Mouse (Mus musculus) inflammation-experienced regulatory T-cells, adult 6 months (primary cell): ENCODE measurements around the gene Gabrr2. TPM values are rescaled to one million over a fixed set of nuclear protein-coding genes. Genes with fewer than 3 reads are reported as not detected.
A peak's percentile ranks its signal among the peaks of the same experiment; 100 is the strongest.
"Not testable (repeated sequence)": the region's sequence is repeated elsewhere in the genome, so short reads cannot be mapped to it uniquely, and the experiment has no call there.

Source experiments
- ATAC-seq: one replicate; pipeline ENCODE4 v1.8.0; 2017
- polyA plus RNA-seq, 3 experiments: library from polyadenylated mRNA; unstranded; fragments of 100-300 nt; shearing (Covaris generic); gene quantifications; one replicate each; pipeline ENCODE4 v1.2.1; 2017

Gabrr2 gene
- polyA plus RNA-seq, 3 experiments from 2014 or later, result 0.35 to 12.9 (median 12.9) TPM

DNA sequence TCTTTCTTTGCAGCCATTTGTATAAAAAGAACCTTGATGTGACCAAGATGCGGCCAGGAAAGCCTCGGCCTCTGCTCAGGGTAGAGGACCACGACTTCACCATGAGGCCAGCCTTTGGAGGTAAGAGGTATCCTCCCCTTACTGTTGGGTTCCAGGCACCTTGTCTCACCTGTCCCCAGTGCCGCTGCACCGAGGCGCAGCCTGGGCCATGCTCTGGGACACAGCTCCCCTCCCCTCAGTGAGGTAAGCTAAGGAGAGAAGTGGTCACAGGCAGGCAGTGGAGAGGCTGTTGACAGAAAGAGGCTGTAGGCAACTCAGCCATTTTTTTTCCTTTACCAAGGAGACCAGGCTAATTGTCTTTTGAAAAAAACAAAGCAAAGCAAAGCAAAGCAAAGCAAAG is 8.5 kb downstream of the Gabrr2 start:
- ATAC-seq, result no peak

DNA sequence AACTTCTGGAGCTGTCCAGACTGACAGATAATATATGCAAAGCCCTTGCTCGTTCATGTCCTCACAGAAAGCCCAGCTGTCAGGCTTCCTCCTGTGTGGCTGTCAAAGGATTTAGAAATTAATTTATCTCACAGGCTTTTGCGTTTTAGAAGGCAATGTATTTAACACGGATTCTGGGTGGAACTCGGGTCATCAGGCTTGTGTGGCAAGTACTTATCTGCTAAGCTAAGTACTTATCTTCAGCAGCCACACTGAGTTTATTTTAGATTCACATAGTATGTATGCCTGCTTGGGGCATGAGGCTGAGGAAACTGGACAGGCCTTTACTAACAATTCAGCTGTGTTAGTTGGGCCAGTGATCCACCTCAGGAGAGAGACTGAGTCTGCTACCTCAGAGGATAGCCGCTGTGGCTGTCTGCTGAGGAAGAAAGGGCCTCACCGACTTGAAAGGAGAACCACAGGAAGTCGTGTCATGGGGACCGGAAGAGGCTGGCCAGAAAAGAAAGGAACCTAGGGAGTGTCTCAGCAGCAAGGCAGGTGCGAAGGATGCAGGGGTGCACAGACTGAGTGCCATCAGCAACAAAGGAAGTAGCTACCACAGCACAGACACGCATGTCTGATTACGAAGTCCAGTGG is 9.8 kb downstream of the Gabrr2 start:
- peak; percentile 97 for ATAC-seq

DNA sequence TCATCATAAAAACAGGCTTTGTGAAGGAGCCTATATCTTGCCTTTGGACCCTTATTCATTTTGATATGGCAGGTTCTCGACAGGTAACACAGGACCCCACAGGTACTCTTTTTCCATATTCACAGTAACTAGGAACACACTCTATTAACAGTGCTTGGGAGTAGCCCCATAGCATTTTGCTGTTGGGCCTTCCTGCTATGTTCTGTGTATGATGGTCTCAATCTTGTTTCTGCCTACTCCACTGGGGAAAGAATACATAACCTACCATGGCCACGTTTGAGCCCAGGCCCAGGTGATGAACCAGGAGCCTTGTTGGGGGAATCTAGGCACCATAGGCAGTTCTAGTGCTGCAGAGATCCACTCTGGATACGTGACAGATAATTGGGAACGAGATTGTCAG is 11.6 kb downstream of the Gabrr2 start:
- no peak for ATAC-seq

DNA sequence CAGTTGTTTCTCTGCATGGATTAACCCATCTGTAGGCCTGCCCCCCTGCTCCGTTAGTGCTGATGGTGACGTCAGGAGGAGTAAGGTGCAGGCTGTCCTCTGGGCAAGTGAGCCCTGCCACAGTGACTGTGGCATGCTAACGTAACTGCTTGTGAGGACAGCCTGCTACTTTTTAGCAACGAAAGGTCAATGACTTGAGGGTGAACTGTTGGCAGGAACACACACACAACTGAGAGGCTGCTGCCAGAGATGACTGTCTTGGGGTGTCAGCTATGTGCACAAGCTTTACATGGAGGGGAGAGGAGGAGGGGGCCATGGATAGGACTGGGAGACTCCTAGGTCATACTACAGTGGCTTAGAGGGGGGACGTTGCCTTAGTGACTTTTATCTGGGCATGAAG is 12.1 kb downstream of the Gabrr2 start:
- ATAC-seq, result no peak

DNA sequence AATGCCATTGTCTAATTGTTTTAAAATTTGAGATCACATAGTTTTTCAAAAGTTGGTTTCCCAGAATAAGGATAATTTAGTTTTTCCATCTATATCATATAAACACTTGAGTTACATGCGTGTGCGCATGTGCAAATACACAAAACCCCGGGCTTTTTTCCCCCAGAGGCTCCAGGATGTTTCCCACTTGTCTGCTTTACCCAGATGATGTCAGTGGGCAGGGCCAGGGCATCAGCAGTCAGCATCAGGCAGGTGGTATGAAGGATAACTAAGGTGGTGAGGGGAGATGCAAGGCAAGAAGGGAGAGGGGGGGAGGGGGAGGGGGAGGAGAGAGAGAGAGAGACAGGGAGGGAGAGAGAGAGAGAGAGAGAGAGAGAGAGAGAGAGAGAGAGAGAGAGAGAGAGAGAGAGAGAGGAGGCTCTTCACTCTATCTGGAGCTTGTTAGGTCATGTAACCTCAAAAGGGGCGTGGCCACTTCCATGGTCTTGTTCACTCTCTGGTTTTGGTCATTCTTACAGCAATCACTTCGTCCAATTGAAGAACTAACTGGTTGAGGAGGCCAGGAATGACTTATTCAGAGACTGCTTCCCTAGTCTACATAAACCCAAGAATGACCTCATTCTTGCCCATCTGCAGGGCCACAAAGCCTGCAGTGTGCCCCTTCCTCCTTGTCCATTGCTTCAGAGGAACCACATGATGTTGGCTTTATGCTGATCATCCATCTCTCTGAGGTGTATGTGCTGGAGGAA is 13.2 kb downstream of the Gabrr2 start:
- ATAC-seq, result no peak

DNA sequence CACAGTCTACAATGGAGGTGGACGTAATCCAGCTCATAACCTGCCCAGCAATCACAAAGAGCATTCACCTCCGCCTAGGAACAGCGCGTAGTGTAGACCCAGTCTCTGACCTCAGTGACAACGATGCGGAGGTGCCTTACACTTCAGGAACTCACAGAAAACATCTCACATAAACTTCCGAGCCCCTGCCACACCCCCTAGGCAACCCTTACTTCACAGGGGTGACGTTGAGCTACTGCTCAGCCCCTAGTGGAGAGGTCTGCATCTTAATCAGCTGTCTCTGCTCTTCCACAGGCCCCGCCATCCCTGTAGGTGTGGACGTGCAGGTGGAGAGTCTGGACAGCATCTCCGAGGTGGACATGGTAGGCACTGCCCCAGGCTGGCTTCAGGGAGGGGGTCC is 14.4 kb downstream of the Gabrr2 start:
- ATAC-seq, result peak; percentile 33

DNA sequence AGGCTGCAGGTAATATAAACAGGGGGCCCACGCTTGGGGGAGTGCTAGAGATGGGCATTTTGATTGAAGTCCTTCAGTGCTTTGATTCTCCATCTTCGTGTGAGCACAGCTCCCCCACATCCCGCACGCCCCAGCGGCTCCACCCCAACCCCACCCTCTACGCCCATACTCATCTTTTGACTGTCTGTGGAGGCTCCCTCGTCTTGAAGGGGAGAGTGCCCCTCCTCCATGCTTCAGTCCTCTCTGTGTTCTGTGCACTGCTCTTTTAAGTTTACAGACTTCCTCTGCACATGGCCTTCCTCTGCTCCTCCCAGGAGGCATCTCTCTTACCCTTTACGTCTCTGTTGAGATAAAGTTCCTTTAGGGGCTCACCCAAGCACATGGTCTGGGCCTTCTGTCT is 14.9 kb downstream of the Gabrr2 start:
- ATAC-seq, result peak; percentile 42

DNA sequence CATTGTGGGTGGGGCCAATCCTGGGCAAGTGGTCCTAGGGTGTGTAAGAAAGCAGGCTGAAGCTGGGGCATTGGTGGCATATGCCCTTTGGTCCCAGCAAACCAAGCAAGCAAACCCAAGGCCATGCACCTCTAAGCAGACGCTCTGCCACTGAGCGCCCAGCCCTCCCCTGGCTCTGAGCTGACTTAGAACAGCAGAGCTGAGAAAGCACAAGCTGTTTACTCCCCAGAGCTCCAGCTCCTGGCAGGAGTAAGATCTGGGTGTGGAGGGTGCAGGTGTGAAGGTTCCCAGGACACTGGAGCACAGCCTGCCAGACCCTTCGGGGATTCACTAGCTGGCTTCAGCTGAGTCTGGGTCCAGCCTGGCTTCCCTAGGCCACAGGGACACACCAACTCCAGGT is 15.7 kb downstream of the Gabrr2 start:
- no peak for ATAC-seq

DNA sequence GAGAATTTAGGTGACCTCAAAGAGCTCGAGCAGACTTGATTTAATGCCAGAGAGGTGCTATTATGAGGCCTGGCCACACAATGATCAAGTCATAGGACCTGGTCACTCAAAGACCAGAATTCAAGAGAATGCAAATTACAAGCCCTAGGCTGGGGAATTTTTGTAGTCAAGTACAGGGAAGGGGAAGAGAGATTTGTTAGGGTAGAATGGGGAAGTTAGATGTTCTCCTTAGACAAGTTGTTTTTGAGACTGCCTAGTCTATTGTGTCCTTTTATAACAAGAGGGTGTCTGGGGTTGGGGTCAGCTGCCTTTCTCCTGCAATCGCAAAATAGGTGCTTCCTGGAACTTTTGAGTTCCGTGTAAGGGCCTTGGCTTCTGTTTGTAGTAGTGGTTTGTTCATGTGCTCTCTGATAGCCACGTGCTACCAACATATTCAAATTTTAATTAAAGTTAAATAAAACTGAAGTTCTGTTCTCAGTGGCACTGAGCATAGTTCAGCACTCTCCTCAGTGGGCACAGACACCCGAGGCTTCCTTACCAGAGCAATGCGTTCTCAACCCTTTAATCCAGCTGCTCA is 36.4 kb downstream of the Gabrr2 start:
- no peak for ATAC-seq

DNA sequence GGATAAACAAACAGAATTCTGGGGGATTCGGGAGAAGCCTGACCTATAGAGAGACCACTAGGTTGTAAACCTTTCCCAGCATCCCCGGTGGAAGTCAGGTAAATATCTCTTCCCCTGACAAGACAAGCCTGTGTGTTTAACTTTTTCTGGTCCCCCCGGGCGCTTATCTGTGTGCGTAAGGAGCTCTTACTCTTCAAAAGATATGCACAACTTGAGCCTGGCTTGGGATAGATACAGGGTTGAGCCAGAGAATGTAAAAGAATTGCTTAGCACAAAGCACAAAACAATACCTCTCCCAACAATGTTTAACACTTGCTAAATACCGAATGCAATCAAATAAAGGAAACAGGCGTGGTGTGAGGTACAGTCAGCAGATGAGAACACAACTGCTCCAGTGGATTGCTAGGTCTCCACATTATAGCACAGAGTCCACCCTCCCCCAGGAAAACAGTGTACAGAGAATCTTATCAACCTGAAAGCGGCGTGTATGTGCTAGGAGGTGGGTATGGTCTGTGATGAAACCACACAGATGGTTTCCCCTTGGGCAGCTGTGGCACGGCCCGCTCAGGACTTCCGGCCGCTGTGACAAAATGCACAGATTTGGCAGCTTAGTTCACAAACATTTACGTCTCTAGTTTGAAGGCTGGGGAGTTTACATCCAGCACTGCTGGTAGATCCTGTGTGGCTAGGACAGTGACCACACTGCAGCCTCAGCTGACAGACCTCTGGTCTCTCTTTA is 47.1 kb downstream of the Gabrr2 start:
- ATAC-seq, result no peak

DNA sequence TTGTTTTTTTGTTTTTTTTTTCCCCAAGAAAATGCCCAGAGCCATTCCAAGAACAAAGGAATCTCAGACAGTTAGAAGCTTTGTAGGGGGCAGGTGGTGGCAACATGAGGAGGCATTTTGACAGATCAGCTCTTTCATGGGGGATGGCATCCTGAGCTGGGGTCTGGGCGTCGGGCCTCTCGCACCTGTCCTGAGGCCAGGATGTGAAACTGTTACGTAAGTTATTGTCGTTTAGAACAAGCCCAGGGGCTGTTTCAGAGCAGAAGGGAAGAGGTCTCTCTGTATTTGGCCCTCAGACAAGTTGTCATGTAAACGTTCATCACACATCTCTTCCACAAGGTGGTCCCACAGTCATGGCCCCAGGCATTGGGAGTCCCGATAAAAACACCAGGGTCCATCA is 48.0 kb downstream of the Gabrr2 start:
- no peak for ATAC-seq

DNA sequence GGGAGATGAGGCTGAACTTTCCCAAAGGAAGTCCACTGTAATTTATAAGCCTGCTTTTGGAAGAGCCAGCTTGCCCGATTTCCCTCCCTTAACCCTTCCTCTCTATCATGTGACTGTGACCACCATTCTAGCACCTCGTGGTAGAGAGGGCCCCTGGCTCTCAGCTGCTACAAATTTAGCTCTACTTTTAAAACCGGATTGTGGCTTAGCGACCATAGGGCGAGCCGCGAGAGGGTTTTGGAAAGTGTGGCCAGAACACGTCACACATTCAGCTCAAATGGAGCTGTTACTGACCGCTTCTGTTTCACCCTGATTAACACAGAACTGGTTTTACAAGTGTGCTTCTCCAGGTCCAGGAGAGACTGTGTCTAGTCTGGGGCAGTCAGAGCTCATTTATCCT is 48.6 kb downstream of the Gabrr2 start:
- no peak for ATAC-seq

DNA sequence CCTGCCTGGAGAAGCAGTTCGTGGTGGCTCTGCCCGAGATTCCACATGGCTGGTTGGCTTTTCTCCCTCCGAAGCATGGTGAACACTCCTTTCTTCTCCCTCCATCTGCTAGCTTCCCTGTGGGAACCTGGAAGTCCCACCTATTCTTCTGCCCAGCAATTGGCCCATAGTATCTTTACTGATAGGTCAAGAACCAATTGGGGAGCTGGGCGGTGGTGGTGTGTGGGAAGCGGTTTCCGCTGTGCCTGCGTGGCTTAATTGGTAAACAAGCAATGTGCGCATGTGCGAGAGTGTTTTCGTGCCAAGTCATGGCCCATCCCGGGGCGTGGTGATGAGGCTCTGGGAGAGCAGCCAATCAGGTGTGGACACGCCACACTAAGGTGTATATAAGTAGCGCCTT is 50.1 kb downstream of the Gabrr2 start:
- not testable (repeated sequence) for ATAC-seq

DNA sequence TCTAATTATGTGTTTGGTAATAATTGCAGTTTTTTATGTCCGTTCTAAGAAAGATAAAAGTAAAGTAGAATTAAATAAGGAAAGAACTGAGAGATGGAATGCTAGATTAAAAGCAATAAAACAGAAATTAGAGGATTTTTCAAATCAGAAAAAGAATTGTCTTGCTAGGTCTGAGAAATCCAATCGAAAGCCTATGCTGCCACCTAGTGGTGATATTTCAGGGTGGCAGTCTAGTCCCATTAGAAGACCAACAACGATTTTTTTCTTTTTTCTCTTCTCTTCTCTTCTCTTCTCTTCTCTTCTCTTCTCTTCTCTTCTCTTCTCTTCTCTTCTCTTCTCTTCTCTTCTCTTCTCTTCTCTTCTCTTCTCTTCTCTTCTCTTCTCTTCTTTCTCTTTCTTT is 56.3 kb downstream of the Gabrr2 start:
- ATAC-seq, result not testable (repeated sequence)

DNA sequence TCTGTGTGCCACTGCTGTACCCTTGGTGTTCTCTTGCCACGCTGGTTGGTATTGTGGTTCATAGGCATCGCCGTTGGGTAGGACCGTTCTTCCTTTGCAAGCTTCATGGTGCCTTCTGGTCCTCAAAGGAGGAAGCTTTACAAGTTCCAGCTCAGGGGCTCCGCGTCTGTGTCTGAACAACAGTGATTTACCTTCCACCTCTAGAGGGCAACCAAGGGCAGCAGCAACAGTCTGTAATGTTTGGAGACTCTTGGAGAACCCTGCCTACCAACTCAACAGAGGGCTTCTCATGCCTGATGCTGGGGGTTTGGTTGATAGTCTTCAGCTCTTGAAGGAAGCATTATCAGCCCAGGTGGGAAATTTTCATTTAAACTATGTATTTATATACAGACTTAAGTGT is 61.7 kb downstream of the Gabrr2 start:
- ATAC-seq, result peak; percentile 79

DNA sequence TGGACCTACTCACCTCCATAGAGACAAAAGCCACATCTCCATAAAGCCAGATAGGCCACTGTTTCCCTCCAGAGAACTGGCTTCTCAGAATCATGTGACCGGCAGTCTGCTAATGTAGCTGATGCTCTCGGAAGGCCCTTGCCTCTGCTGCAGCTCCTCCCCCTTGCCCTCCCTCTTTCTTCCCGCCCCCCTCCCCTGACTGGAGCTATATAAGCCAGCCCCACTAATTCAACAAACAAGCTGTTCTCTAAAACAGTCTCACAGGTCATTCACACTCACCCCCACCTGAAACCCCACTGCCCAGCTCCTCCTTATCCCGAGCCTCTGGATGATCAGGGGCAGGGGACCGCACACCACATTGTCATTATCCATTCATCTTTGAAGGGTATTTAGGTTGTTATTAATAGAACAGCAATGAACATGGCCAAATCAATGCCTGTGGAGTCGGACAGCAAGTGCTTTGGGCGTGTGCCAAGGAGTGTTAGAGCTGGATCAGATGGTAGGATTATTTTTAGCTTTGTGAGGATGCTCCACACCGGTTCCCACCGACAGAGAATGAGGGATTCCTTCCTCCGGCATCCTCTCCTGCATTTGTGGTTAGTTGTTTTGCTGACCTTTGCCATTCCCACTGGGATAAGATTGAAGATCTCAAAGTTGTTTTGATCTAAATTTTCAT is 62.7 kb downstream of the Gabrr2 start:
- no peak for ATAC-seq

DNA sequence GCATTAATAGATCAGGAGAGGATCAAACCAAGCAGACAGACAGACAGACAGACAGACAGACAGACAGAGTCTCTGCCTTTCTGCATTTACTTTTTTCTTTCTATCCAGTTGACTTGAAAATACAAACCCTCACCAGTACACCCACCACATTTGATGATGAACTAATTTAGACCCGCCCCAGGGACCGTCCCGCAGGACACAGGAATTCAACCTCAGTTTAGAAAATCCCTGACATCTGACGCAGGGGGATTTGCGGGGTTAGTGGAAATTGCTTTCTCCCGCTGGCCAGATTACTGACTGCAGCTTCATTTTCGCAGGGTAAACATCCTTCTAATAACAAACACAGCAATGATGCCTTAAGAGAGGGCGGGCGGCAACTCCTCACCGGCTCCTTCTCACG is 69.4 kb downstream of the Gabrr2 start, which contains the start of gene Gabrr1:
Gene Gabrr1, plus strand, starts transcription at position 301 of the 400 bp plus-strand sequence.
- no peak for ATAC-seq

Other genes starting within 250 kb of the Gabrr2 start
- 1 to 10 TPM; 1.2 to 2.9 (median 2.7) TPM for gene Ankrd6, start 112.2 kb upstream of the Gabrr2 start, polyA plus RNA-seq
- gene Rragd, start 80.0 kb upstream of the Gabrr2 start, polyA plus RNA-seq, result 1 to 10 TPM in 2 of 3 experiments, under 1 TPM in 1; 0.62 to 5.4 (median 4.2) TPM
- 10 to 100 TPM; 33.3 to 58.4 (median 41.7) TPM for gene Ube2j1, start 31.6 kb upstream of the Gabrr2 start, polyA plus RNA-seq
- gene Gabrr1, start 69.5 kb downstream of the Gabrr2 start, polyA plus RNA-seq, result not detected
- not detected for gene Pm20d2, start 126.7 kb downstream of the Gabrr2 start, polyA plus RNA-seq
- 1 to 10 TPM; 1.4 to 4.2 (median 3.5) TPM for gene Srsf12, start 146.0 kb downstream of the Gabrr2 start, polyA plus RNA-seq
- gene Pnrc1, start 227.2 kb downstream of the Gabrr2 start, polyA plus RNA-seq, result 10 to 100 TPM; 55.0 to 86.9 (median 86.3) TPM
- gene Rngtt, start 247.3 kb downstream of the Gabrr2 start, polyA plus RNA-seq, result 10 to 100 TPM; 59.7 to 63.1 (median 61.0) TPM